ENCODE assay signal across 9 mouse cellular contexts in the genomic region with DNA sequence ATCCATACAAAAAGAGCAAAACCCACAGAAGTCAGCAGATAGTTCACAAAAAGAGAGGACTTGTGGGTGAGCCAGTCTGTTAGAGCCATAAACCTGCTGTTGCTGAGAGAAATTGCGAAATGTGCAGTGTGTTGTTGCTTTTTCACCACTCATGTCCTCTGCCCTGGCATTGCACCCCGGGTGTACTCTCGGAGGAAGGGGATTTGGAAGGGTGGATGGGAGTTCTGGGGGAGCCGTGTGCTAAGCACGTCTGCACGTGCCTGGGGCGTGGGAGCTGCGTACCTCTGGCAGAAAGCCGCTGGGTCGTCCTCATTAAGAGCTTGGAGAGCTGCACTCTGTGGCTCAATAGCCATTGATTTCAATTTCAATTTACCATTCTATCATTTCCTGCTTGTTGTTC.
DNase-seq lines count a peak whose midpoint lies in the region; ATAC-seq and TF ChIP-seq lines count a peak whose summit lies in the region.
"Had no signal": no experiment of that assay in that cellular context is flagged by ENCODE, and none has a peak within 500 bp of the region (broad histone marks: within the 10 kb centered on the region; RNA-seq: fewer than 3 reads in every experiment).

No protein-coding gene starts in this region.

- peak; percentile 68 for DNase-seq in gastrocnemius, adult 2 months
- no peak for DNase-seq in gastrocnemius, postnatal 4 days (ENCODE audit: low spot score in 2 of 2)
- DNase-seq in urinary bladder, postnatal 14 days (ENCODE audit: low spot score) = peak; percentile 35
- no peak for DNase-seq in urinary bladder, postnatal 10 days (ENCODE audit: low spot score)
- DNase-seq in cerebellum, postnatal 4 days (ENCODE audit: low spot score in 2 of 2) = no peak
- no peak for DNase-seq in adrenal gland, postnatal 10 days
- DNase-seq in right cerebral cortex, postnatal 25 days = no peak

- no peak overlapping the region for H3K4me3 ChIP-seq in gastrocnemius, adult 2 months
- H3K4me3 ChIP-seq in limb, embryonic 13.5 days = no peak overlapping the region

- 74% methylated on average over 10 of the region's 10 CpGs for WGBS in limb, embryonic 13.5 days

- H3K27ac ChIP-seq in gastrocnemius, adult 2 months = peak overlapping the region; percentile 72
- peak overlapping the region; percentile 75; the same call in 1 of the 2 replicates for H3K27ac ChIP-seq in limb, embryonic 13.5 days
- H3K27ac ChIP-seq: liver, embryonic 14.5 days had no signal

- no peaks in the 10 kb centered on the region for H3K27me3 ChIP-seq in limb, embryonic 13.5 days

- H3K36me3 ChIP-seq in limb, embryonic 13.5 days = peaks cover 2% of the 10 kb centered on the region; the same call in 1 of the 2 replicates

- ATAC-seq in limb, embryonic 13.5 days (ENCODE audit: low FRiP score, low read depth) = no peak

- H3K9ac ChIP-seq in limb, embryonic 13.5 days = no peak overlapping the region
- H3K9ac ChIP-seq: liver, embryonic 14.5 days had no signal

- intact Hi-C loops in gastrocnemius, adult 2 months (cut with DNase I) = no loop called here

- H3K4me1 ChIP-seq in limb, embryonic 13.5 days = peaks cover 36% of the 10 kb centered on the region

- H3K9me3 ChIP-seq in limb, embryonic 13.5 days = no peaks in the 10 kb centered on the region

- TF ChIP-seq CTCF in gastrocnemius, adult 2 months (IDR thresholded peaks at IDR 0.05) = no peak

- H3K4me2 ChIP-seq in limb, embryonic 13.5 days (replicated peaks) = no peak overlapping the region

Comparison
In these comparisons a context has a peak if more than half of its experiments do, and no peak if none do; other contexts are left out.
1. DNase-seq: peak in gastrocnemius, adult 2 months (single experiment) and urinary bladder, postnatal 14 days (single experiment); none in gastrocnemius, postnatal 4 days (0 of 2), urinary bladder, postnatal 10 days (single experiment), cerebellum, postnatal 4 days (0 of 2), adrenal gland, postnatal 10 days (single experiment) and right cerebral cortex, postnatal 25 days (single experiment).